28 mouse cellular contexts compared by ENCODE assay signal in genomic region chr15:28165234-28165633, GRCm38 (mm10). TPM values are rescaled to one million over a fixed set of nuclear protein-coding genes. Genes with fewer than 3 reads are reported as not detected.
"Had no signal": no experiment of that assay in that cellular context is flagged by ENCODE, and none has a peak within 500 bp of the region (broad histone marks: within the 10 kb centered on the region; RNA-seq: fewer than 3 reads in every experiment).

No protein-coding gene starts in this region.

- H3K27ac ChIP-seq: embryonic facial prominence, embryonic 10.5 days; embryonic facial prominence, embryonic 12.5 days; embryonic facial prominence, embryonic 13.5 days; embryonic facial prominence, embryonic 15.5 days; forebrain, embryonic 10.5 days; forebrain, embryonic 12.5 days; forebrain, embryonic 13.5 days; forebrain, embryonic 15.5 days; gastrocnemius, adult 2 months; heart, adult 2 months had no signal

- H3K4me2 ChIP-seq: embryonic facial prominence, embryonic 12.5 days; embryonic facial prominence, embryonic 13.5 days; embryonic facial prominence, embryonic 15.5 days; forebrain, embryonic 12.5 days; forebrain, embryonic 13.5 days; forebrain, embryonic 15.5 days had no signal

- H3K27me3 ChIP-seq: embryonic facial prominence, embryonic 12.5 days; embryonic facial prominence, embryonic 13.5 days; embryonic facial prominence, embryonic 15.5 days; forebrain, embryonic 13.5 days; forebrain, embryonic 15.5 days had no signal

- H3K4me3 ChIP-seq: embryonic facial prominence, embryonic 10.5 days; embryonic facial prominence, embryonic 12.5 days; embryonic facial prominence, embryonic 13.5 days; embryonic facial prominence, embryonic 15.5 days; erythroblast, embryonic 14.5 days; forebrain, embryonic 10.5 days; forebrain, embryonic 12.5 days; forebrain, embryonic 13.5 days; forebrain, embryonic 15.5 days; gastrocnemius, adult 2 months; heart, adult 2 months had no signal

- ATAC-seq: forebrain, embryonic 13.5 days; forebrain, embryonic 14.5 days; forebrain, embryonic 15.5 days; forebrain, embryonic 16.5 days; forebrain, postnatal 0 days had no signal

- DNase-seq: cerebellum, adult 8-10 months; cerebellum, adult 9-10 months; cerebellum, adult 9-11 months; cerebellum, postnatal 10 days; cerebellum, postnatal 14 days; cerebellum, postnatal 25 days; cerebellum, postnatal 36 days; embryo, embryonic 11 days; forebrain, postnatal 0 days; gastrocnemius, adult 2 months; gastrocnemius, postnatal 10 days; gastrocnemius, postnatal 14 days; gastrocnemius, postnatal 25 days; gastrocnemius, postnatal 36 days; heart, adult 11 months; heart, adult 18-20 months; heart, adult 2 months had no signal

- H3K9ac ChIP-seq: embryonic facial prominence, embryonic 12.5 days; embryonic facial prominence, embryonic 13.5 days; embryonic facial prominence, embryonic 15.5 days; forebrain, embryonic 12.5 days; forebrain, embryonic 13.5 days; forebrain, embryonic 15.5 days; forebrain, postnatal 0 days had no signal

- H3K9me3 ChIP-seq: embryonic facial prominence, embryonic 10.5 days; embryonic facial prominence, embryonic 12.5 days; embryonic facial prominence, embryonic 13.5 days; embryonic facial prominence, embryonic 15.5 days; forebrain, embryonic 12.5 days; forebrain, embryonic 13.5 days; forebrain, embryonic 15.5 days had no signal

- H3K36me3 ChIP-seq: embryonic facial prominence, embryonic 10.5 days; embryonic facial prominence, embryonic 12.5 days; embryonic facial prominence, embryonic 13.5 days; embryonic facial prominence, embryonic 15.5 days; forebrain, embryonic 10.5 days; forebrain, embryonic 12.5 days; forebrain, embryonic 15.5 days had no signal

- H3K4me1 ChIP-seq: embryonic facial prominence, embryonic 10.5 days; embryonic facial prominence, embryonic 12.5 days; embryonic facial prominence, embryonic 13.5 days; embryonic facial prominence, embryonic 15.5 days; forebrain, embryonic 12.5 days; forebrain, embryonic 13.5 days; forebrain, embryonic 15.5 days had no signal

RNA-seq across cellular contexts. Expression of gene Dnah5, which starts 38.3 kb away (rescaled TPM):
- polyA plus RNA-seq: erythroblast, embryonic 14.5 days had no signal
